In genomic region chr1:161980046-161980445, GRCm38 (mm10) we compare ENCODE assay signal across 24 mouse cellular contexts. TPM values are rescaled to one million over a fixed set of nuclear protein-coding genes. Genes with fewer than 3 reads are reported as not detected.
DNase-seq lines count a peak whose midpoint lies in the region; ATAC-seq lines count a peak whose summit lies in the region.
"Had no signal": no experiment of that assay in that cellular context is flagged by ENCODE, and none has a peak within 500 bp of the region (broad histone marks: within the 10 kb centered on the region; RNA-seq: fewer than 3 reads in every experiment).

No protein-coding gene starts in this region.

- no peak for ATAC-seq in embryonic facial prominence, embryonic 12.5 days (ENCODE audit: insufficient number of reproducible peaks, insufficient read depth, low FRiP score, low TSS enrichment)
- no peak for ATAC-seq in embryonic facial prominence, embryonic 15.5 days (ENCODE audit: insufficient number of reproducible peaks, low FRiP score, low TSS enrichment, low read depth)
- ATAC-seq in limb, embryonic 13.5 days (ENCODE audit: low FRiP score, low read depth), result no peak
- no peak for ATAC-seq in kidney, embryonic 15.5 days (replicated peaks; ENCODE audit: low FRiP score)
- ATAC-seq: activated CD4-positive, CD25-positive, alpha-beta regulatory T cell, adult 4 months; forebrain, embryonic 15.5 days; hindbrain, embryonic 16.5 days; inflammation-experienced regulatory T-cells, adult 6 months; Patski had no signal

- H3K27ac ChIP-seq in embryonic facial prominence, embryonic 12.5 days, result peak overlapping the region; percentile 77; the same call in 1 of the 2 replicates
- H3K27ac ChIP-seq in embryonic facial prominence, embryonic 10.5 days (replicated peaks), result no peak overlapping the region
- H3K27ac ChIP-seq in embryonic facial prominence, embryonic 15.5 days (replicated peaks), result peak overlapping the region; percentile 80
- peak overlapping the region; percentile 92 for H3K27ac ChIP-seq in limb, embryonic 13.5 days
- H3K27ac ChIP-seq in kidney, embryonic 15.5 days, result no peak overlapping the region
- H3K27ac ChIP-seq: forebrain, embryonic 15.5 days; heart, embryonic 13.5 days had no signal

- peaks cover 40% of the 10 kb centered on the region for H3K4me1 ChIP-seq in embryonic facial prominence, embryonic 12.5 days
- peaks cover 48% of the 10 kb centered on the region for H3K4me1 ChIP-seq in embryonic facial prominence, embryonic 10.5 days
- H3K4me1 ChIP-seq in embryonic facial prominence, embryonic 15.5 days, result peaks cover 49% of the 10 kb centered on the region
- peaks cover 78% of the 10 kb centered on the region for H3K4me1 ChIP-seq in limb, embryonic 13.5 days
- H3K4me1 ChIP-seq in kidney, embryonic 15.5 days, result peaks cover 35% of the 10 kb centered on the region

- 56% methylated on average over 2 of the region's 2 CpGs for WGBS in embryonic facial prominence, embryonic 12.5 days
- 82% methylated on average over 2 of the region's 2 CpGs for WGBS in embryonic facial prominence, embryonic 10.5 days
- 36% methylated on average over 2 of the region's 2 CpGs for WGBS in embryonic facial prominence, embryonic 15.5 days
- 62% methylated on average over 2 of the region's 2 CpGs for WGBS in limb, embryonic 13.5 days
- WGBS in kidney, embryonic 15.5 days, result 86% methylated on average over 2 of the region's 2 CpGs

- H3K9me3 ChIP-seq in embryonic facial prominence, embryonic 12.5 days, result no peaks in the 10 kb centered on the region
- H3K9me3 ChIP-seq in embryonic facial prominence, embryonic 10.5 days, result no peaks in the 10 kb centered on the region
- no peaks in the 10 kb centered on the region for H3K9me3 ChIP-seq in embryonic facial prominence, embryonic 15.5 days (replicated peaks)
- no peaks in the 10 kb centered on the region for H3K9me3 ChIP-seq in limb, embryonic 13.5 days
- no peaks in the 10 kb centered on the region for H3K9me3 ChIP-seq in kidney, embryonic 15.5 days (replicated peaks)
- H3K9me3 ChIP-seq: forebrain, embryonic 15.5 days; heart, embryonic 13.5 days had no signal

- H3K27me3 ChIP-seq in embryonic facial prominence, embryonic 12.5 days, result no peaks in the 10 kb centered on the region
- H3K27me3 ChIP-seq in embryonic facial prominence, embryonic 10.5 days (replicated peaks; ENCODE audit: low read depth, poor library complexity, severe bottlenecking), result no peaks in the 10 kb centered on the region
- H3K27me3 ChIP-seq in embryonic facial prominence, embryonic 15.5 days, result no peaks in the 10 kb centered on the region
- no peaks in the 10 kb centered on the region for H3K27me3 ChIP-seq in limb, embryonic 13.5 days
- no peaks in the 10 kb centered on the region for H3K27me3 ChIP-seq in kidney, embryonic 15.5 days
- H3K27me3 ChIP-seq: forebrain, embryonic 15.5 days; heart, embryonic 13.5 days; Patski had no signal

- DNase-seq in embryonic facial prominence, embryonic 10.5 days (ENCODE audit: low spot score), result no peak
- DNase-seq in yolk sac, embryonic 10.5 days (ENCODE audit: low spot score), result no peak
- DNase-seq in spleen, adult 18-20 months, result no peak
- DNase-seq: adrenal gland, postnatal 14 days; cerebellum, adult 11-12 months; cerebellum, adult 9-10 months; cerebellum, postnatal 25 days; gastrocnemius, postnatal 36 days; heart, postnatal 36 days had no signal

- no peak overlapping the region for H3K4me2 ChIP-seq in embryonic facial prominence, embryonic 12.5 days (replicated peaks)
- H3K4me2 ChIP-seq in embryonic facial prominence, embryonic 15.5 days (replicated peaks), result no peak overlapping the region
- H3K4me2 ChIP-seq in limb, embryonic 13.5 days (replicated peaks), result no peak overlapping the region
- no peak overlapping the region for H3K4me2 ChIP-seq in kidney, embryonic 15.5 days
- H3K4me2 ChIP-seq: forebrain, embryonic 15.5 days; heart, embryonic 13.5 days had no signal

- no peak overlapping the region for H3K4me3 ChIP-seq in embryonic facial prominence, embryonic 12.5 days
- no peak overlapping the region for H3K4me3 ChIP-seq in embryonic facial prominence, embryonic 10.5 days
- H3K4me3 ChIP-seq in embryonic facial prominence, embryonic 15.5 days (replicated peaks), result no peak overlapping the region
- no peak overlapping the region for H3K4me3 ChIP-seq in limb, embryonic 13.5 days
- H3K4me3 ChIP-seq in kidney, embryonic 15.5 days (replicated peaks), result no peak overlapping the region
- H3K4me3 ChIP-seq: forebrain, embryonic 15.5 days; heart, embryonic 13.5 days had no signal

- no peak overlapping the region for H3K9ac ChIP-seq in embryonic facial prominence, embryonic 12.5 days
- H3K9ac ChIP-seq in embryonic facial prominence, embryonic 15.5 days, result no peak overlapping the region
- no peak overlapping the region for H3K9ac ChIP-seq in limb, embryonic 13.5 days
- H3K9ac ChIP-seq in kidney, embryonic 15.5 days, result no peak overlapping the region
- H3K9ac ChIP-seq: forebrain, embryonic 15.5 days; heart, embryonic 13.5 days had no signal

- no peaks in the 10 kb centered on the region for H3K36me3 ChIP-seq in embryonic facial prominence, embryonic 12.5 days
- no peaks in the 10 kb centered on the region for H3K36me3 ChIP-seq in embryonic facial prominence, embryonic 10.5 days (replicated peaks)
- no peaks in the 10 kb centered on the region for H3K36me3 ChIP-seq in embryonic facial prominence, embryonic 15.5 days
- no peaks in the 10 kb centered on the region for H3K36me3 ChIP-seq in limb, embryonic 13.5 days
- H3K36me3 ChIP-seq in kidney, embryonic 15.5 days, result no peaks in the 10 kb centered on the region
- H3K36me3 ChIP-seq: forebrain, embryonic 15.5 days; heart, embryonic 13.5 days had no signal

RNA-seq across cellular contexts. Expression of gene 4930558K02Rik, which starts 0.6 kb away (rescaled TPM):
- not detected in 2 replicates for polyA plus RNA-seq in embryonic facial prominence, embryonic 12.5 days (2016; fragmentation: Nextera tagmentation; extraction: Ambion mirVana)
- polyA plus RNA-seq in embryonic facial prominence, embryonic 10.5 days (2016; fragmentation: Nextera tagmentation; extraction: Ambion mirVana), result not detected in 2 replicates
- not detected in 2 replicates for polyA plus RNA-seq in embryonic facial prominence, embryonic 15.5 days (2015; fragmentation: Nextera tagmentation; extraction: Ambion mirVana)
- 0.26 TPM in 1 of 2 replicates, not detected in the other for polyA plus RNA-seq in limb, embryonic 13.5 days (2015; fragmentation: Nextera tagmentation; extraction: Ambion mirVana)
- polyA plus RNA-seq in kidney, embryonic 15.5 days (2015; fragmentation: Nextera tagmentation; extraction: Ambion mirVana), result not detected in 2 replicates
- polyA plus RNA-seq: activated CD4-positive, CD25-positive, alpha-beta regulatory T cell, adult 4 months; C2C12; embryonic facial prominence, embryonic 11.5 days; forebrain, embryonic 11.5 days; heart, embryonic 13.5 days; heart, postnatal 0 days; hindbrain, embryonic 11.5 days; inflammation-experienced regulatory T-cells, adult 6 months; Patski had no signal

RNA-seq across cellular contexts. Expression of gene Pigc, which starts 11.1 kb away (rescaled TPM):
- 44.1 and 48.3 TPM in 2 replicates for polyA plus RNA-seq in embryonic facial prominence, embryonic 12.5 days (2016; fragmentation: Nextera tagmentation; extraction: Ambion mirVana)
- polyA plus RNA-seq in embryonic facial prominence, embryonic 10.5 days (2016; fragmentation: Nextera tagmentation; extraction: Ambion mirVana), result 27.2 and 27.8 TPM in 2 replicates
- 42.4 and 49.7 TPM in 2 replicates for polyA plus RNA-seq in embryonic facial prominence, embryonic 15.5 days (2015; fragmentation: Nextera tagmentation; extraction: Ambion mirVana)
- polyA plus RNA-seq in limb, embryonic 13.5 days (2015; fragmentation: Nextera tagmentation; extraction: Ambion mirVana), result 53.9 and 57.3 TPM in 2 replicates
- 39.7 and 40.4 TPM in 2 replicates for polyA plus RNA-seq in kidney, embryonic 15.5 days (2015; fragmentation: Nextera tagmentation; extraction: Ambion mirVana)

Comparison
In these comparisons a context has a peak if more than half of its experiments do, and no peak if none do; other contexts are left out.
1. H3K27ac ChIP-seq: peak in embryonic facial prominence, embryonic 12.5 days (single experiment), embryonic facial prominence, embryonic 15.5 days (single experiment) and limb, embryonic 13.5 days (single experiment); none in embryonic facial prominence, embryonic 10.5 days (single experiment) and kidney, embryonic 15.5 days (single experiment).